Mouse (Mus musculus) CH12.LX (cell line): Measurements from ENCODE around the gene Capg. TPM values are rescaled to one million over a fixed set of nuclear protein-coding genes. Genes with fewer than 3 reads are reported as not detected.

ENCODE experiments used
- DNase-seq: peaks from one replicate; pipeline ENCODE4 v3.0.0-alpha.2; 2013; ENCODE audit errors: extremely low read depth
- H3K27ac ChIP-seq: 2 replicates; pipeline ENCODE4 v1.5.1; 2012; ENCODE audit warnings: low read depth, mild to moderate bottlenecking, control low read depth, moderate library complexity; ENCODE audit not compliant: insufficient read depth
- H3K27me3 ChIP-seq: replicated peaks from 2 replicates; pipeline ENCODE3; 2012; ENCODE audit warnings: inconsistent platforms
- H3K36me3 ChIP-seq, 2 experiments: replicated peaks in 1 of 2; 2 replicates each; pipeline versions ENCODE3 to v1.6.1; 2012; ENCODE audit warnings: inconsistent platforms in 1 of 2, low read length in 1 of 2, mild to moderate bottlenecking in 1 of 2, mixed read lengths in 1 of 2, moderate library complexity in 1 of 2; ENCODE audit not compliant: control insufficient read depth in 1 of 2, insufficient read depth in 1 of 2
- H3K4me1 ChIP-seq, 2 experiments: 2 replicates each; pipeline ENCODE4 v1.6.1; 2012; ENCODE audit warnings: inconsistent platforms in 1 of 2, moderate library complexity in 1 of 2; ENCODE audit not compliant: insufficient read depth in 2 of 2, control insufficient read depth in 1 of 2
- H3K4me2 ChIP-seq: 2 replicates; pipeline ENCODE4 v1.6.1; 2012; ENCODE audit warnings: low read depth, mild to moderate bottlenecking, control low read depth; ENCODE audit not compliant: poor library complexity, insufficient read depth, severe bottlenecking
- H3K4me3 ChIP-seq, 3 experiments: fragments of 150-350 bp in 1 of 3; sonication (generic) in 1 of 3; replicated peaks in 1 of 3; 2 replicates each; pipeline versions ENCODE3 to v1.5.1; 2011 to 2012; ENCODE audit warnings: low read depth in 2 of 3, low read length in 2 of 3, mild to moderate bottlenecking in 2 of 3, moderate library complexity in 2 of 3, control low read depth in 1 of 3, improper control_type of control experiment in 1 of 3, inconsistent platforms in 1 of 3, mixed read lengths in 1 of 3; ENCODE audit not compliant: poor library complexity in 1 of 3
- H3K79me2 ChIP-seq: replicated peaks from 2 replicates; pipeline ENCODE4 v1.6.1; 2012; ENCODE audit warnings: mild to moderate bottlenecking, moderate library complexity; ENCODE audit not compliant: control insufficient read depth, poor library complexity, insufficient read depth, severe bottlenecking; ENCODE audit errors: extremely low read depth
- H3K9ac ChIP-seq: 2 replicates; pipeline ENCODE4 v1.6.1; 2012; ENCODE audit warnings: low read depth, mild to moderate bottlenecking, control low read depth, moderate library complexity; ENCODE audit not compliant: insufficient read depth
- H3K9me3 ChIP-seq: replicated peaks from 2 replicates; pipeline ENCODE3; 2012; ENCODE audit warnings: low read length, inconsistent platforms, mixed read lengths
- CHD1 ChIP-seq: IDR thresholded peaks from 2 replicates; pipeline ENCODE4 v1.6.1; 2012; ENCODE audit warnings: low read depth, low read length, improper control_type of control experiment, inconsistent platforms
- CTCF ChIP-seq, 2 experiments: IDR thresholded peaks in 1 of 2; conservative IDR thresholded peaks in 1 of 2; 2 replicates each; pipeline ENCODE4 v1.5.1; 2011 to 2012; ENCODE audit warnings: low read depth in 2 of 2, low read length in 2 of 2, improper control_type of control experiment in 1 of 2, inconsistent platforms in 1 of 2, mild to moderate bottlenecking in 1 of 2, moderate library complexity in 1 of 2
- E2F4 ChIP-seq: IDR thresholded peaks from 2 replicates; pipeline ENCODE4 v1.6.1; 2011; ENCODE audit warnings: low read depth, low read length, improper control_type of control experiment; ENCODE audit not compliant: insufficient replicate concordance
- EP300 ChIP-seq: IDR thresholded peaks from 2 replicates; pipeline ENCODE4 v1.6.1; 2011; ENCODE audit warnings: low read length, improper control_type of control experiment
- HCFC1 ChIP-seq: IDR thresholded peaks from 2 replicates; pipeline ENCODE4 v1.6.1; 2012; ENCODE audit warnings: low read depth, mild to moderate bottlenecking, inconsistent platforms, low read length, improper control_type of control experiment
- JUN ChIP-seq: IDR thresholded peaks from 2 replicates; pipeline ENCODE4 v1.6.1; 2011; ENCODE audit warnings: low read depth, mild to moderate bottlenecking, low read length, improper control_type of control experiment, moderate library complexity; ENCODE audit not compliant: insufficient read depth
- JUND ChIP-seq: conservative IDR thresholded peaks from 2 replicates; pipeline ENCODE4 v1.6.1; 2011; ENCODE audit warnings: low read depth, low read length, improper control_type of control experiment
- MAFK ChIP-seq: IDR thresholded peaks from 2 replicates; pipeline ENCODE4 v1.6.1; 2011; ENCODE audit warnings: low read length, improper control_type of control experiment; ENCODE audit not compliant: insufficient replicate concordance
- MAX ChIP-seq: IDR thresholded peaks from 2 replicates; pipeline ENCODE4 v1.6.1; 2011; ENCODE audit warnings: low read length, improper control_type of control experiment
- MXI1 ChIP-seq: IDR thresholded peaks from 2 replicates; pipeline ENCODE4 v1.6.1; 2011; ENCODE audit warnings: mild to moderate bottlenecking, low read depth, low read length, improper control_type of control experiment
- NELFE ChIP-seq: IDR thresholded peaks from 2 replicates; pipeline ENCODE4 v1.6.1; 2011; ENCODE audit warnings: low read depth, low read length, improper control_type of control experiment
- NRF1 ChIP-seq: IDR thresholded peaks from 2 replicates; pipeline ENCODE4 v1.6.1; 2014; ENCODE audit warnings: low read depth, mild to moderate bottlenecking, inconsistent platforms, low read length, improper control_type of control experiment, moderate library complexity
- PAX5 ChIP-seq: IDR thresholded peaks from 2 replicates; pipeline ENCODE4 v1.6.1; 2012; ENCODE audit warnings: low read length, inconsistent platforms, mixed read lengths
- POLR2AphosphoS2 ChIP-seq: IDR thresholded peaks from 2 replicates; pipeline ENCODE4 v1.6.1; 2011; ENCODE audit warnings: low read depth, low read length, improper control_type of control experiment
- RCOR1 ChIP-seq: conservative IDR thresholded peaks from 2 replicates; pipeline ENCODE4 v1.6.1; 2012; ENCODE audit warnings: low read depth, mild to moderate bottlenecking, inconsistent platforms, low read length, improper control_type of control experiment
- SMC3 ChIP-seq: IDR thresholded peaks from 2 replicates; pipeline ENCODE4 v1.6.1; 2011; ENCODE audit warnings: low read depth, low read length, improper control_type of control experiment
- TCF12 ChIP-seq: IDR thresholded peaks from 2 replicates; pipeline ENCODE4 v1.6.1; 2014; ENCODE audit warnings: low read depth, mild to moderate bottlenecking, inconsistent platforms, low read length, improper control_type of control experiment
- UBTF ChIP-seq: IDR thresholded peaks from 2 replicates; pipeline ENCODE4 v1.6.1; 2012; ENCODE audit warnings: low read depth, mild to moderate bottlenecking, inconsistent platforms, low read length, improper control_type of control experiment, moderate library complexity
- ZC3H11A ChIP-seq: IDR thresholded peaks from 2 replicates; pipeline ENCODE4 v1.6.1; 2012; ENCODE audit warnings: low read depth, mild to moderate bottlenecking, inconsistent platforms, low read length, improper control_type of control experiment
- ZKSCAN1 ChIP-seq: IDR thresholded peaks from 2 replicates; pipeline ENCODE4 v1.6.1; 2012; ENCODE audit warnings: low read depth, inconsistent platforms, low read length, improper control_type of control experiment, borderline replicate concordance
- ZMIZ1 ChIP-seq: IDR thresholded peaks from 2 replicates; pipeline ENCODE4 v1.6.1; 2012; ENCODE audit warnings: low read depth, mild to moderate bottlenecking, inconsistent platforms, low read length, improper control_type of control experiment
- dilution Hi-C: fragments of 300-500 bp; cut with MboI; formaldehyde crosslinking; loops from 2 replicates; pipeline ENCODE4 v1.14.3; 2020; ENCODE audit warnings: low sequenced_read_pairs; ENCODE audit not compliant: extremely low pct_unique_long_range_greater_than_20kb, extremely low pct_ligation_motif_present
- in situ Hi-C: fragments of 300-500 bp; cut with MboI; formaldehyde crosslinking; loops from 3 replicates; pipeline ENCODE4 v1.14.3; 2019; ENCODE audit warnings: low sequenced_read_pairs, low pct_ligation_motif_present, low pct_unique_long_range_greater_than_20kb, mixed read lengths
- polyA plus RNA-seq: library from polyadenylated mRNA; unstranded; fragments of >175 nt; gene quantifications from 2 replicates; pipeline ENCODE4 v1.2.1, GENCODE M21; 2012; ENCODE audit warnings: low read depth; ENCODE audit not compliant: insufficient read length
- total RNA-seq, 2 experiments: library from RNA; depleted of rRNA; stranded (reverse); fragments of 300-350 nt in 1 of 2; fragments of >200 nt in 1 of 2; gene quantifications; 2 replicates each; pipeline ENCODE4 v1.2.3; 2012 to 2014

The Capg gene
- total and polyA plus RNA-seq, 3 experiments = 175 to 264 (median 196) TPM

DNA sequence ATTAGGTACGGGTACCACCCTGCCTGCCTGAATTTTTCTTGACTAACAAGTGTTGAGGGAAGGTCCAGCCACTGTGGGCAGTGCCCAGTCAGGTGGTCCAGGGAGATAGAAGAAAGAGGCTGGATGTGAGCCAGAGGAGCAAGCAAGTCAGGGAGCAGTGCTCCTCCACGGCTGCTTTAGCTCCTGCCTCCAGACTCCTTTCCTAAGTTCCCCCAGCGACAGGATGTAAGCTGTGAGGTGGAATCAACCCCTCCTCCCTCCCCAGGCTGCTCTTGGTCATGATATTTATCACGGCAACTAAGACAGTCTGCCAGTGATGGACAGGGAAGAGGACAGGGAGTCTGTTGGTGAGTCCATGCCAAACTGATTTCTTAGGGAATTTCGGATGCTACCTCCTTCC lies 49.7 kb downstream of the Capg start:
- Histone ChIP-seq H3K4me3 (no peak overlapping the region), H3K27me3 (no peaks in the 10 kb centered on the region), H3K27ac (no peak overlapping the region), H3K4me1 (peaks cover 6 to 22% of the 10 kb centered on the region in 2 experiments), H3K79me2 (no peaks in the 10 kb centered on the region), H3K4me2 (no peak overlapping the region), H3K36me3 (peaks cover 0 to 35% of the 10 kb centered on the region in 2 experiments), H3K9ac (no peak overlapping the region), H3K9me3 (no peaks in the 10 kb centered on the region)
- in situ Hi-C loops (no loop called here), dilution Hi-C loops (no loop called here)
- TF ChIP-seq TCF12 (no peak), MXI1 (no peak), UBTF (no peak), E2F4 (no peak), JUND (no peak), MAFK (no peak), ZC3H11A (no peak)
- no peak for DNase-seq

DNA sequence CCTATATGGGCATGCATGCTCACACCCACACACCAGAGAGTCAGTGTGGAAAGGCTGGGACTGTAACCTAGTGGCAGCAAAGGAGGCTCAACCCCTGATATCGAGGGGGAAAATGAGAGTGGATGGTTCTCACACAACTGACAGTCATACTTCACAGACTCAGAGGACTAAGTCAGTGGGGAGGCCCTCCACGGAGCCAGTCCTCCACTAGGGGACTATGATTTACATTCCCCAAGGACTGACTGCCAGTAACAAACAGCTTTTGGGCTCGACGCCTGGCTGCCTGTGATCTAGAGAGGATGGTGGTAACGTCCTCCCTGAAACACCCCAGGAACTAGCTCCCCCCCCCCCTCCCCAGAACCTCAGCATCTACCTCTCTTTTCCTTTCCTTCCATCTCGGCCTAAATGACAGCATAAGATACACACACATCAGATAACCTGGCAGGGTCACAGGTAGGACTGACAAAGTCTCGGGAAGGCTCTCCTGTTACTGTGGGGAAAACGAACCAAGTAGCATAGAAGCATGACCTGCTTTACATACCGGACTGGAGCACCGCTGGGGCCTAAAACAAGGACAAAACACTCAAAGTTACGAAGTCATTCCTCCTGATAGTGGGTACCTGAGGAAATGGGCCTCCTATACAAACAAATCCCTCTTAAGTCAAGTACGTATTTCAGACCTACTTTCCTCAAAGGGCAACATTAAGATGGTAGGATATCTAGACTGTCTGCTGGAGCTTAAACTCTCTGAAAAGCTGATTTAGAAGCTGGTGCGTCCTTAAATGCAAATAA lies 53.1 kb downstream of the Capg start:
- Histone ChIP-seq H3K4me2 (peak overlapping the region; percentile 89), H3K79me2 (no peaks in the 10 kb centered on the region), H3K4me3 (peak overlapping the region; percentile 72 to 89 (median 81)), H3K36me3 (peaks cover 0 to 35% of the 10 kb centered on the region in 2 experiments), H3K4me1 (peaks cover 6 to 40% of the 10 kb centered on the region in 2 experiments), H3K27ac (peak overlapping the region; percentile 12; the same call in 1 of the 2 replicates), H3K9ac (peak overlapping the region; percentile 64), H3K9me3 (no peaks in the 10 kb centered on the region), H3K27me3 (no peaks in the 10 kb centered on the region)
- dilution Hi-C loops (no loop called here), in situ Hi-C loops (no loop called here)
- TF ChIP-seq ZKSCAN1 (no peak), TCF12 (no peak), RCOR1 (no peak), SMC3 (no peak), CTCF (conservative IDR thresholded peaks at IDR 0.05 in 1 of 2, IDR thresholded peaks at IDR 0.05 in 1 of 2; ENCODE audit: low read depth in 2 of 2, low read length in 2 of 2) (no peak; a peak in 1 of 4 replicates), ZMIZ1 (no peak), ZC3H11A (no peak), EP300 (no peak), MAX (no peak), HCFC1 (no peak), JUN (no peak), E2F4 (no peak), PAX5 (no peak), NELFE (no peak), POLR2AphosphoS2 (no peak), MAFK (no peak), NRF1 (no peak), CHD1 (no peak)
- DNase-seq = peak; percentile 29
